Mouse (Mus musculus) thymus, adult 18-20 months (tissue): ENCODE results near the gene Adgrl2.
A peak's percentile ranks its signal among the peaks of the same experiment; 100 is the strongest.

Experiments
- DNase-seq, 2 experiments: peaks; one replicate each; pipeline ENCODE4 v3.0.0; 2022; ENCODE audit warnings: mixed read lengths in 2 of 2

Adgrl2 gene

GRCm38 (mm10) chr3:148990531-148991003, at the start of gene Adgrl2:
Gene Adgrl2 (minus strand): TSS chr3:148990555.
- no peak for DNase-seq

DNA sequence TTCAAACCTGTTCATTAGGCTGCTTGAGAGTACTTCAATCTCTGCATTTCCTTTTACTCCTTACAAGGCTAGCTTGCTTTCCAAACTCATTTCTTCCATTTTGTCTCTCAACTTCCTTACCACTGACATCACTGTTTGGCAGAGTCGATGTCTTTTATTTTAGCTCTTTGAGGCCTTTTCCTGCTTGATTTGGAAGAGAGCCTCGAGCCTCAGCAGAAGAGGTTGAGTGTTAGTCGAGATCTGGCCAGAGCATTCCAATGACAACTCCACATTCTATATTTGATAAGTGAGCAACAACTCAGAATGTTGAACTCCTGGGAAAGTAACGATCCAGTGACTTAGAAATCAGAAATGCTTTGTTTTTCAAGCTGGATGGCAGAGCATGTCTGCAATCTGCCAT, 48.4 kb upstream of the Adgrl2 start:
- DNase-seq = no peak

GRCm38 (mm10) chr3:149019925-149020324, 29.6 kb upstream of the Adgrl2 start:
- no peak for DNase-seq

- DNase-seq = no peak
These were observed 19.0 kb upstream of the Adgrl2 start for GRCm38 (mm10) chr3:149009311-149009710.

GRCm38 (mm10) chr3:149008634-149009023, 18.3 kb upstream of the Adgrl2 start:
- no peak for DNase-seq

DNA sequence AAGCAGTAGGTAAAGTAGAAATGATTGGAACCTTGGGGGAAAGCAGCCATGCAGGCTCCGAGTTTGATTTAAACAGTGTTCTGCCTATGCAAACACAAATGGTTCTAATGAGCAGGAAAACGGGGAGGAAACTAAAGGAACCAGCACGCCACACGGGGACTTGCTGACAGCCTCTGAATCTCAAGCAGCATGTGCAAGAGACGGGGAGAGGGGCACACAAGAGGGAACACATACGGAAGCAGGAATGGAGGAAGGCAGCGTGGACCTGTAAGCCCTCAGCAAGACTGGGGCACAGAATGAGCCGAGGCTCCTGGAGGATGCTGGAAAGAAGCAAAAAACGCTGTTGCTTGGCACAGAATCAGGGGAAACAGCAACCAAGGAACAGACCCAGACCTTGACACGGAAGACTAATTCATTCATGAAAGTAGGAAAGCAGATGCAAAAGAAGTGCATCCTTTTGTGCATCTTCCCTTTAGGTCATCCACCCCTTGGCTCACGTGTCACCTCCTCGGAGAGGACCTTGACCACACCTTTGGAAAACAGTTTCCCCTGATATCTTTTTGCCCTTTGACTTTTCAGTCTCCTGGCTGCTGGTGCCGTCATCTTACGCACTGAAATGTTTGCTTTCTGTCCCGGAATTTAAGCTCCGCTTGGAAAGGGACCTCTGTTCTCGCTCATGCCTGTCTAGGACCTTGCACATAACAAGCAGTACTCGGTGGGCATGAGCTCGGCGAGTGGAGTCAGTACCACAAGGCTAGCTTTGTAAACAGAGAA, 17.7 kb upstream of the Adgrl2 start:
- no peak for DNase-seq

DNA sequence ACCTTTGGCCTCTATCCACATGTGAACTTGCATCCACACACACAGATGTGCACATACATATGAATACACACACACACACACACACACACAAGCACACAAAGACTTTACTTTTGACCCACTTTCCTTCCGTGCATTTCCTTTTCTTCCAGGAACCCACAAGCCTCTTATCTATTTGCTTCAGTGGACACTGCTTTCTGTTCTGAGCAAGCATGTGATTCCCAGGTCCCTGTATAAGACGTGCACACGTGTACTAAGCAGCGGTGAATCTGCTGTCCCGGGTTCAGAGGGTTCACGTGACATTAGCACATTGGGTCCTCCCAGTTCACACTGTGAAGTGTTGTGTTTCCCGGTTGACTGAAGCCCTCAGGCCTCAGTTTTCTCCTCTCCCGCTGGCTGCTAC, 11.0 kb upstream of the Adgrl2 start:
- no peak for DNase-seq

DNA sequence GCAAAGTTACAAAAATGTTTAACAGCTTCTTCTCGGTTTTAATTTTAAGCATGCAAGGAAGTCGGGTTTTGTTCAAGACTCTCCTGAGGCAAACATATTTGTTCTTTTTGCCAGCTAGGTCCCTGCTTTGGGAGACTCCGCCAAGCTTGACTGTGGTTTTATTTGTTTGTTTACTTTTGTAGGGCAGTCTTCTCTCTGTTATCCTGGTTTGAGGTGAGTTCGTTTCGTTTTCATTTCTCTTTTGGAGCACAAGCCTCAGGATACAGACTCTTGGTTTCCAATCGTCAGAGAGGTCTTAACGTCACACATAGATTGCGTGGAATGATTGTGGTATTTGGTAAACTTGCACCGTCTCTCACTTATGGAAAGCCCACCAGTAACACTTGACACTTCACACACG, 8.3 kb upstream of the Adgrl2 start:
- no peak for DNase-seq

DNA sequence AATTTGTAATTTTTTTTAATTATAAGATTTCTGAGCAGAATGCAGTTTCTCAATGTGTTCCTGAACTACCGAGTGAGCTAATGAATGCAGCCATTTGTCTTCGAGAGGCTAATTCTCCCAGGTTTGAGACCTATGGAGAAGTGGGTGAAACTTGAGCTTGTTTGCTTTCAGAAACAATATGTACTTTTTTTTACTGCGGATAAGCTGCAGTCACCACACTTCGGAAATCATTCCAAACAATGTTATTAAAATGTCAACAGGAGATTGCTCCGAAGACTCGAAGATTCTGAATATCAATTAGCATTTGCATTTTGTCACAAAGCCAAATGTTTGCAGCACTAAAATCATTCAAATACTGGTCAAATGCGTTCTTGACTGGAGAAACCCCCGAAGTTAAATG, 701 bp upstream of the Adgrl2 start:
- no peak for DNase-seq

GRCm38 (mm10) chr3:148989818-148990530, 381 bp downstream of the Adgrl2 start:
- DNase-seq = peak in 1 of 2 experiments; percentile 3

DNA sequence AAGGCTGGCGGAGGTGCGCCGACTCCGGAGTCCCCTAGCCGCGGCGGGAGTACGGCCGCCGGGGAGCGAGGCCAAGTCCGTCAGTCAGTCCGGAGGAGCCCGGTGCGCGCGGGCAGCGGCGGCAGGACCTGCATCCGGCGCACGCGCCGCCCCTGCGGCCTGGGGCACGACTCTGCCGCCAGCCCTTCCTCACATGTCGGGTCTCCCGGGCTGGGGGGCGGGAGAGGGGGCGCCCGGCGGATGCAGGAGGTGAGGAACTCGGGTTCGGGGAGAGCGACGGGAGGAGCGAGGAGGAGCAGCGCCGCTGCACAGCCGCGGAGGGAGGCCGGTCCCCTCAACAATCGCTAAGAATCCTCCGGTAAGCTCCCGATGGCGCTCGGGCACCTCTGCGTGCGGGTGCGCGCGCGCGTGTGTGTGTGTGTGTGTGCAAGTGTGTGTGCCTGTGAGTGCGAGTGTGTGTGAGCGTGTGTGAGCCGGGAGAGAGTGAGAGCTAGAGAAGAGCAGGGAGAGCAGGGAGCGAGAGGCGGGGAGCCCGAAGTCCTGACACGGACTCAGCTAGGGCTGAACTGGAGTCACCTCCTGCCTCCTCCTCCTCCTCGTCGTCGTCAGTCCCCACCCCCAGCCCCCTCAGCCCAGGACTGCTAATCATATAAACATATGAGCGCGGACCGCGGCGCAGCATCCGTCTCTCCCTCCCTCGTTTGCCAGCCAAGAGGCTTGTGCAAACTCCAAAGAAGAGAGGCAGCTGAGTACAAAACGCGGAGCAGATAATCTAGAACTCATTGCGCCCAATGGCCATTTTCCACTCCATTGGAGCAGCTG, 1.1 kb downstream of the Adgrl2 start:
- DNase-seq = peak; percentile 6 to 9

DNA sequence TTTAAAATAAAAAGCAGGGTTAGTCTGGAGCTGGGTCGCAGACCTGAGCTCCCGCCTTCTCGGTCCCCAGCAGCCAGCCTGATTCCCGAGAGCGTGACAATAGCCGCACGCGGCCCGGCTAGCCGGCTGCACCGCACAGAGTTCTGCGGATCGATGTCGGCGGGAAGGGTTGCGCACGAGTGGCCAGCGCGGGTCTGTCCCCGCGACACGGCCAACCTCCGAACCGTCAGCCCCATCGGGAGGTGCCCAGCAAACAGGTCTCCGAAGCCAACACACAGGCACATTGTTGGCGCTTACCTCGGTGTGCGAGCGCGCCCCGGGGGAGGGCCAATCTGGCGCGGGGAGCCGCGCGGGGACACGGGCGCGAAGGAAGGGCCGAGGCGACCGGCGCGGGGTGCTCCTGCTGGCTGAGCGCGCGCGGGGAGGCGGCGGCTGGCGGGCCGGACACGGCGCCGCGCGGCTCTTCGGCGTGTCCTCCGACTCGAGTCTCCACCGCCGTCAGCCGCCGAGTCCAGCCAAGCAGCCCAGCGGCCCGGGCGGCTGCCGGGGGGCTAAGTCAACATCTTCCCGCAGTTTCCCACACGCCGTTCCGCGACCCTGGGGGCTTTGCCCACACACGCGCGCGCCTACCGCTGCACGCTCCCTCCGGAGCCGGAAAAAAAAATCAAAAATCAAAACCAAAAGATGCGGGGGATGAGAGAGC, 1.9 kb downstream of the Adgrl2 start:
- no peak for DNase-seq

DNA sequence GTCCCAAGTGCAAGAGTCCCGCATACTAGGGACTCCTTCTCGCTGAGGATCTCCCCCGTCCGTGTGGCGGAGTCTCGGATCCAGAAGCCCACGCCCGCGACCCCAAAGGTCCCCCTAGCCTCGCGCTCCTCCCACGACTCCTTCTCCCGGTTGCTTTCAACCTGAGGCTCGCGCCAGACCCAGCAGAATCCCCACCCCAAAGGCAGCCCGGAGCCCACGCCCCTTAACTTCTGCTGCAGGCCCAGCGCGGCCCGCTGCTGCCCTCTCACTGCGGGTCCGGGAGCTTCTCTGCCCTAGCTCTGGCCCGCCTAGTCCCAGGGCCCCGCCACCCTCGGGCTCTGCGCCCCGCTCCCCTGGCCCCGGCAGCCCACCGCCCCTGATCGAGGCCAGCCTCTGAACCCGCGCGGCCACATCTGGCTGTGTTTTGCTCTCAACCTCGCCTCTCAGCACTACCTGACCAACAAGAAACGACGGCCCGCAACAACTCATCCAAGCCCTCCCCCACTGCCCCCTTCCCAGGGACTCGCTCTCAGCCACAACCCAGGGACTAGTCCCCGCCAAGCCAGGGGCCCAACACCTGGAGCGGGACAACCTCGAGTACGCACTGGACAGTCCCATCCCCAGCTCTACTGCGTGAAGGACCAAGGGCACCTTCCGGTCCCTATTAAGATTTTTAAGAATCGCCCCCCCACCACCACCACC, 2.6 kb downstream of the Adgrl2 start:
- peak in 1 of 2 experiments; percentile 4 for DNase-seq

DNA sequence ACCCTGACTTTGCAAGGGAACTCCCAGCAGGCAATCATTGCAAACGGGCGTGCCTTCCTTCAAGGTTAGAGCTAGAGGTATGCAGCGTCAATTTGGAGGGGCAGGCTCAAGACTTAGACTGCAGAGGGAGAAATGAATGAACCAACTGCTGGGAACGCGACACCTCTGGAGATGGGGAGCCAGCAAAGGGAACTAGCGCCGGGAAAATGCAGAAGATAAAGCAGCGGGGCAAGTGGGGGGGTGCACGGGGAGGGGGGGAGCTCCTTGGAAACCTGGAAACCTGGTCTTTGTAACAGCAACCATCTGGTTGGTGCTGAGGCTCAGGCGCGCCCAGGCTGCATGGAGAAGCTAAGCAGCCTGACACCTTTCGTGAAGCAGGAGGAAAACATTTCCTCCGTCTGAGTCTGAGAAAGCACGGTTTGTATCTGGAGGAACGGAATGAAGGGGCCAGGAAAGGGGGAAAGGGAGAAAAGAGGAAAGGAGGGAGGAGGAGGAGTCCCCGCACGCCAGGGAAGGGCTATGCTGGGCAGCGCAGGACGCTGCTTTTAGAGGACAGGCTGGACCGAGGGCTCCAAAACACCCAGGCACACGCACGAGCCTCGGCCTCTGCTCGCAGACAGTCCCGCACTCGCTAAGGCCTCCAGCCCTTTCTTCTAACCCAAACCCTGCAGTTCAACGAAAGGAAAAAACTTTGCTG, 3.3 kb downstream of the Adgrl2 start:
- no peak for DNase-seq

- DNase-seq = no peak
These were observed 4.0 kb downstream of the Adgrl2 start for GRCm38 (mm10) chr3:148986296-148986893.

- DNase-seq = no peak
These were observed 6.0 kb downstream of the Adgrl2 start for GRCm38 (mm10) chr3:148984326-148984725.

GRCm38 (mm10) chr3:148982370-148982769, 8.0 kb downstream of the Adgrl2 start:
- no peak for DNase-seq

DNA sequence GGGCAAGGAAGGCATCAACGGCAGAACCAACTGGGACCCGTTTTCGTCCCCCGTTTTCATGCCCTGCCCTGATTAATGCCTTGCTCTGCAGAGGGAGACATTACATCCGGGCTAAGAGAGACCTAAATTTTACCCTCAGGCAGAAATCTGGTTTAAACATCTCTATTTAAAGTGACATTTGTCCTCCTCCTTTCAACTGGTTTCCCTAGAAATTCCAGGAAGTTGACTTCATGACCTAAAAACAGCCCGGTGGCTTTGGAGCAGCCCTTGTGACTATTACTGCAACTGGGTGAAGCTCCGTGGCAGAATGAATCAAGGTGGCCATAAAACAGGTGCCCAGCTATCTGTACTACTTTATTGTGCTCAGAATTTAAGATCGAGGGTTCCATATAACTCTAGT, 8.6 kb downstream of the Adgrl2 start:
- no peak for DNase-seq

DNA sequence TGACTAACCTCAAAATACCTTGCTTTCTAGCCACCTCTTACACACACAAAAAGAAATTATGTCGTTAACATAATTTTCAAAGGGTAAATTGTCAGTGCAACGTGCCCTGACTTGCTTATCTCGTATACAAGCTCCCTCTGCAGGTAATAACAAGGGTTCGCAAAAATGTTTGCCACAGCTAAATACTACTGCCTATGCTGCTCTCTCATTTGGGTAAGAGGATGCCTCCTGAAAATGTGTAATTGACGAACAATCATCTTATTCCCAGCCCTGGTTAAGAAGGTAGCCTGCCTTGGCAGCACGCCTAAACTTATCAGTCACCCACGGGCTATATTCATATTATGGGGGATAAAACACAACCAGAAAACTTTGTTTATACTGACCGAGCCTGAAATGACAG, 11.8 kb downstream of the Adgrl2 start:
- DNase-seq = no peak

- DNase-seq = no peak
These were observed 12.5 kb downstream of the Adgrl2 start for GRCm38 (mm10) chr3:148977838-148978237.

GRCm38 (mm10) chr3:148977124-148977529, 13.2 kb downstream of the Adgrl2 start:
- no peak for DNase-seq
